Mouse (Mus musculus): ENCODE data around the gene Tldc2. TPM values are rescaled to one million over a fixed set of nuclear protein-coding genes. Genes with fewer than 3 reads are reported as not detected.

Gene Tldc2
- polyA plus RNA-seq, 1 experiment from 2014 or later = not detected

DNA sequence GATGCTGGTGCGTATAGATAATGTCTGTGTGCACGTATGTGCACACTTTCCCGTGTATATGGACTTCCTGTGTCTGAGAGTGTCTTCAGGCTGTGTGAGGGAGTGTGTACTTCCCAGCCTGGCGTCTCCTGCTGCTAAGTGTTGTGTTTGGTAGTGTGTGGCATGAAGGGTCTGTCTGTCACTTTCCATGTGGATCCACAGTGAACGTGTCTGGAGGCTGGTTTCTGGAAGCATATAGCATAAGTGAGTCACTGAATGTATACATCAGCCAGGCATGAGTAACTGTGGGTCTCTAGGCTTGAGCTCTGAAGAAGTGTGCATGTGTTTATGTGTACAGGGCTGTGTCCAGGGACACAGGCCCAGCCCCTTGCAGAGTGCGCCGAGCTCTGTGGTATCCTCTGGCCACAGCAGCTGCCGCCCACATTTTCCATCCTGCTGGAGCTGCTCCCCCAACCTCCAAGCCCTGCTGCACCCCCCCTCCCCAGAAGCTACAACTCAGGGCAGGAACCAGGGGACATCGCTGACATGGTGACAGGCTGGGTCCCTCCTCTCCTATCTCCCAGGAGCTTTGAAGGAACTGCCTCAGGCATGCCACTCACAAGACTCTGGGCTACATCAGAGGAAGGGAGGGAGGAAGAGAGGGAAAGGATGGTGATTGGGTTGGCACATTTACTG, 13.3 kb upstream of the Tldc2 start:
- ATAC-seq (ENCODE audit: insufficient number of reproducible peaks, low FRiP score, low TSS enrichment, low read depth) = no peak; the same call in 1 of the 2 replicates
- 67% methylated on average over 9 of the region's 9 CpGs for WGBS
- H3K9me3 ChIP-seq = no peaks in the 10 kb centered on the region
- no peak overlapping the region for H3K9ac ChIP-seq
- no peaks in the 10 kb centered on the region for H3K27me3 ChIP-seq
- peak overlapping the region; percentile 65 for H3K27ac ChIP-seq
- H3K4me2 ChIP-seq = no peak overlapping the region
- H3K4me1 ChIP-seq = peaks cover 91% of the 10 kb centered on the region
- H3K4me3 ChIP-seq = no peak overlapping the region
- H3K36me3 ChIP-seq = peaks cover 11% of the 10 kb centered on the region; the same call in 1 of the 2 replicates

GRCm38 (mm10) chr2:157074186-157074724, 12.6 kb upstream of the Tldc2 start:
- H3K36me3 ChIP-seq = peaks cover 11% of the 10 kb centered on the region; the same call in 1 of the 2 replicates
- no peak overlapping the region for H3K4me2 ChIP-seq
- H3K4me3 ChIP-seq = no peak overlapping the region
- no peaks in the 10 kb centered on the region for H3K9me3 ChIP-seq
- no peak for ATAC-seq (ENCODE audit: insufficient number of reproducible peaks, low FRiP score, low TSS enrichment, low read depth)
- H3K27ac ChIP-seq = peak overlapping the region; percentile 65
- no peak overlapping the region for H3K9ac ChIP-seq
- WGBS = 57% methylated on average over 9 of the region's 9 CpGs
- peaks cover 83% of the 10 kb centered on the region for H3K4me1 ChIP-seq
- no peaks in the 10 kb centered on the region for H3K27me3 ChIP-seq

GRCm38 (mm10) chr2:157074772-157075171, 12.1 kb upstream of the Tldc2 start:
- Histone ChIP-seq H3K27ac (peak overlapping the region; percentile 65; the same call in 1 of the 2 replicates), H3K4me3 (no peak overlapping the region), H3K4me1 (peaks cover 80% of the 10 kb centered on the region), H3K27me3 (no peaks in the 10 kb centered on the region), H3K36me3 (peaks cover 11% of the 10 kb centered on the region; the same call in 1 of the 2 replicates), H3K4me2 (0 out of 2 replicates have a peak overlapping the region, but pooled peaks have one; percentile 81), H3K9ac (no peak overlapping the region), H3K9me3 (no peaks in the 10 kb centered on the region)
- WGBS = 72% methylated on average over 5 of the region's 5 CpGs
- ATAC-seq (ENCODE audit: insufficient number of reproducible peaks, low FRiP score, low TSS enrichment, low read depth) = no peak

DNA sequence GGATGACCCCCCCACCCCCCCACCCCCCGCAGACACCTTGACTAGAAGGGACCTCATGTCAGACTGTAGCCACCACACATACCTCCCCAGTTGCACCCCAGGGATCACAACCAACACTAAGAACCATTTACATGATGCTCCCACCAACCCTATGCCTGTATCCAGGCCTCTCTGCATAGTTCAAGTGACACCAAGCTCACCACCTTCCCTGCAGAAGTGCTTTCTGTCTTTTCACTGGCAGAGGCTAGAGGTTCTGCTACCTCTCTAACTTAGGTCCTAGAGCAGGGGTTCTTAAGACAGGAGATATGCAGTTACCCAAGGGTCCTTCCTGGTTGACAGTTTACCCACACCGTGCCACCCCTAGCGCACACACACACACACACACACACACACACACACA, 11.6 kb upstream of the Tldc2 start:
- Histone ChIP-seq H3K9ac (no peak overlapping the region), H3K27me3 (no peaks in the 10 kb centered on the region), H3K9me3 (no peaks in the 10 kb centered on the region), H3K36me3 (peaks cover 11% of the 10 kb centered on the region; the same call in 1 of the 2 replicates), H3K27ac (peak overlapping the region; percentile 65), H3K4me2 (peak overlapping the region; percentile 81), H3K4me1 (peaks cover 80% of the 10 kb centered on the region), H3K4me3 (peak overlapping the region; percentile 92)
- 87% methylated on average over 3 of the region's 3 CpGs for WGBS
- ATAC-seq (ENCODE audit: insufficient number of reproducible peaks, low FRiP score, low TSS enrichment, low read depth) = no peak

DNA sequence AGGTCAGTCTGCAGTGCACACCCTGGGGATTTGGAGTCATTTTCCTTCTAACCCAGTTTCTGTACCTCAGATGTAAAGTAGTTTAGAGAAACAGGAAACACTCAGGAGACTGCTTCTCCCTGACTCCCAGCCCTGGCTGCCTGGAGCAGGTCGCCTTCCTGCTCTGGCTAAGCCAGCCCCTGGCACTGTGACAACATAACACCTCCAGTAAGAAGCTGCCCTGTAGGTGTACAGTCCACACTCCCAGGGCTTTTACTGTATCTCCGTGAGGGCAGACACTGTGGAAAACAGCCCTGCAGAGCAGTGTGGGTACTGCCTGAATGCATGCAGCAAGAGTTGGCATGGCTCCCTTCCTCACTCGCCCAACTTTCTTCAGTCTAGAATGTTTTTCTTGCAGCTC, 11.2 kb upstream of the Tldc2 start:
- no peaks in the 10 kb centered on the region for H3K27me3 ChIP-seq
- no peaks in the 10 kb centered on the region for H3K9me3 ChIP-seq
- H3K36me3 ChIP-seq = peaks cover 11% of the 10 kb centered on the region; the same call in 1 of the 2 replicates
- 0 out of 2 replicates have a peak overlapping the region, but pooled peaks have one; percentile 17 for H3K9ac ChIP-seq
- ATAC-seq (ENCODE audit: insufficient number of reproducible peaks, low FRiP score, low TSS enrichment, low read depth) = no peak
- H3K4me3 ChIP-seq = peak overlapping the region; percentile 92
- peak overlapping the region; percentile 65 for H3K27ac ChIP-seq
- WGBS = 25% methylated on average over 3 of the region's 3 CpGs
- H3K4me2 ChIP-seq = peak overlapping the region; percentile 81
- H3K4me1 ChIP-seq = peaks cover 75% of the 10 kb centered on the region

GRCm38 (mm10) chr2:157076585-157076984, 10.3 kb upstream of the Tldc2 start:
- Histone ChIP-seq H3K4me3 (peak overlapping the region; percentile 92), H3K4me2 (peak overlapping the region; percentile 81), H3K4me1 (peaks cover 66% of the 10 kb centered on the region), H3K36me3 (peaks cover 11% of the 10 kb centered on the region; the same call in 1 of the 2 replicates), H3K27ac (no peak overlapping the region), H3K9me3 (no peaks in the 10 kb centered on the region), H3K9ac (no peak overlapping the region), H3K27me3 (no peaks in the 10 kb centered on the region)
- 74% methylated on average over 7 of the region's 7 CpGs for whole genome bisulfite sequencing
- no peak for ATAC-seq (ENCODE audit: insufficient number of reproducible peaks, low FRiP score, low TSS enrichment, low read depth)

DNA sequence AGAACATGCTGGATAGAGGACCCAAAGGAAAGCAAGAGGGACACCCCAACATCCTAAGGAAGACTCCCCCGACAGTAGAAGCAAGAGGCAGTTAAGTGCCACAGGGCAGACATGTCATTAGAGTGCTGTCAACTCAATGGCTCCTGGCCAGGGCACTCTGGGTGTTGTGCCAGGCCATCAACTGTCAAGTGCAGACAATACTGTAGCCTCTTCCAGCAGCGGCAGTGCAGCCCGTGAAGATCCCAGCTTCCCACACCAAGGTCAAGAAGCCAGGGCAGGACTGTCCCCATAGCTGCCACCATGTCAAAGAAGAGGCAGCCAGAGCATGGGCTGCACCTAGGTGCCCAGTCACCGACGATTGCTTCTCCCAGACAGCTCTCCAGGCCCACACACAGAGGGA, 9.7 kb upstream of the Tldc2 start:
- WGBS = 27% methylated on average over 5 of the region's 5 CpGs

DNA sequence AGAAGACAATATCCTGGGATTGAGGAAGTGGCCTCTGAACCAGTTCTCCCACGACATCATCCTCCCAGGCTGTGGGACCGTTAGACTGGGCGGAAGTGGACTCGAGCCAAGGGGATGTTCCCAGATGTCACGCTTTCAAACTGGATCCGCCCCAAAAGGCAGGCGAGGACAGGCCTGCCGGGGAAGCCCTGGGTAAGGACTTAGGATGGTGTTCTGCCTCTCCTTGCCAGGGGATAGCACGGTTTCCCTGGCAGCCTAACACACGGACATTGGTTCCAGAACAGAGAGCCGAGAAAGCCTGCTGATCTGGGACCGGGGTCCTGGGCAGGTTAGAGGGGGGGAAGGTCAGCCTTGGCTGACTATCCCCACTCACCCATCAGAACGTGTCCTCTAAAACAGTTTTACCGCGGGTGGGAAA, 9.2 kb upstream of the Tldc2 start:
- ATAC-seq (ENCODE audit: insufficient number of reproducible peaks, low FRiP score, low TSS enrichment, low read depth) = no peak

More for the DNA sequence above, 9.7 kb upstream of the Tldc2 start:
- Histone ChIP-seq H3K27ac (peak overlapping the region; percentile 97), H3K9me3 (no peaks in the 10 kb centered on the region), H3K4me3 (peak overlapping the region; percentile 92), H3K36me3 (peaks cover 11% of the 10 kb centered on the region; the same call in 1 of the 2 replicates), H3K4me2 (peak overlapping the region; percentile 81), H3K27me3 (no peaks in the 10 kb centered on the region), H3K9ac (peak overlapping the region; percentile 93; the same call in 1 of the 2 replicates), H3K4me1 (peaks cover 60% of the 10 kb centered on the region)
- ATAC-seq (ENCODE audit: insufficient number of reproducible peaks, low FRiP score, low TSS enrichment, low read depth) = no peak

DNA sequence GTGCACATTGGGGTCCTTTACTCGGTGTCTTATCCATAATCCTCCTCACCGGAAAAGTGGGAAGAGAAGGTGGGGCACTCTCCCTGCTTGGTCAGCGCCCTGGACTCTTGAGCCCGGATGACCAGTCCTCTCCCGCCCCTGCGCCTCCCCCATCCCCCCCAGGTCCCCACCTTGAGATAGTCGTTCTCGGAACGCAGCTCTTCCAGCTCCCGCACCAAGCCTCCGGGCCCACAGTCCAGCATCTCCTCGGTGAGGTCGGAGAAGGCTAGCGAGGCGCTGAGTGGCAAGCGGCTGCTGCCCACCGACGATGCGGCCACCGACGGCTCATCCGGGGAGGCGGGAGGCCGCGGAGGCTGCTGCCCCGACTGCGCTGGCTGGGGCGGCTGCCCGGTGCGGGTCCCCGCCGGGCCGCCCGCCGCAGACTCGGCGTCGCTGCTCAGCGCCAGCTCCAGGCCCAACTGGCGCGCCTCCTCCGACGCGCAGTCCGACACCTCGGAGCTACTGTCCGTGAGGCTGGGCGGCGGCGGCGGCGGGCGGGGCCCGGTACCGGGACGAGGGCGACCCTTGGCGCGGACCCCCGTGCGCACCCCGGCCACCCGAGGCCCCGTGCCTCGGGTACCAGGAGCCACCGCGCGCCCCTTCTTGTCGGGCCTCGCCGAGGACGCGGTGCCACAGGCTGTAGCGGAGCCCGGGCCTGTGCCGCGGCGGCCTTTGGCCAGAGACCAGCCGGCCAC, 8.6 kb upstream of the Tldc2 start:
- no peaks in the 10 kb centered on the region for H3K9me3 ChIP-seq
- H3K4me2 ChIP-seq = peak overlapping the region; percentile 81
- peak overlapping the region; percentile 97 for H3K27ac ChIP-seq
- H3K4me1 ChIP-seq = peaks cover 50% of the 10 kb centered on the region
- H3K27me3 ChIP-seq = no peaks in the 10 kb centered on the region
- no peak for ATAC-seq (ENCODE audit: insufficient number of reproducible peaks, low FRiP score, low TSS enrichment, low read depth)
- H3K9ac ChIP-seq = peak overlapping the region; percentile 93
- H3K36me3 ChIP-seq = peaks cover 7% of the 10 kb centered on the region; the same call in 1 of the 2 replicates
- peak overlapping the region; percentile 92 for H3K4me3 ChIP-seq
- WGBS = under 1% methylated on average over 69 of the region's 79 CpGs

More for the DNA sequence above, 9.2 kb upstream of the Tldc2 start:
- Histone ChIP-seq H3K9ac (peak overlapping the region; percentile 93), H3K4me3 (peak overlapping the region; percentile 92), H3K36me3 (peaks cover 11% of the 10 kb centered on the region; the same call in 1 of the 2 replicates), H3K27ac (peak overlapping the region; percentile 97), H3K4me1 (peaks cover 55% of the 10 kb centered on the region), H3K27me3 (no peaks in the 10 kb centered on the region), H3K4me2 (peak overlapping the region; percentile 81), H3K9me3 (no peaks in the 10 kb centered on the region)
- WGBS = 2% methylated on average over 15 of the region's 15 CpGs

GRCm38 (mm10) chr2:157078793-157079700, 7.8 kb upstream of the Tldc2 start, which contains the start of gene Soga1:
Soga1 (minus strand) TSS chr2:157079254.
- WGBS = under 1% methylated on average over 111 of the region's 136 CpGs
- H3K36me3 ChIP-seq = no peaks in the 10 kb centered on the region
- peak within 1 kb of the TSS; percentile 93 for H3K9ac ChIP-seq
- H3K27me3 ChIP-seq = no peaks in the 10 kb centered on the region
- peak; percentile 89 for ATAC-seq (ENCODE audit: insufficient number of reproducible peaks, low FRiP score, low TSS enrichment, low read depth)
- peak within 1 kb of the TSS; percentile 97 for H3K27ac ChIP-seq
- H3K4me1 ChIP-seq = peaks cover 41% of the 10 kb centered on the region
- H3K4me3 ChIP-seq = peak within 1 kb of the TSS; percentile 92
- H3K9me3 ChIP-seq = no peaks in the 10 kb centered on the region
- peak within 1 kb of the TSS; percentile 81 for H3K4me2 ChIP-seq

GRCm38 (mm10) chr2:157079701-157080180, 7.1 kb upstream of the Tldc2 start:
- Histone ChIP-seq H3K4me2 (peak overlapping the region; percentile 81), H3K4me1 (peaks cover 34% of the 10 kb centered on the region), H3K9me3 (no peaks in the 10 kb centered on the region), H3K27ac (peak overlapping the region; percentile 97), H3K27me3 (no peaks in the 10 kb centered on the region), H3K4me3 (peak overlapping the region; percentile 92), H3K9ac (peak overlapping the region; percentile 26; the same call in 1 of the 2 replicates), H3K36me3 (no peaks in the 10 kb centered on the region)
- ATAC-seq (ENCODE audit: insufficient number of reproducible peaks, low FRiP score, low TSS enrichment, low read depth) = no peak
- 11% methylated on average over 16 of the region's 16 CpGs for WGBS

All from limb, embryonic 15.5 days (tissue).